Mouse (Mus musculus) C2C12 (cell line): ENCODE measurements around the gene Spag6.

Experiments
- CEBPB ChIP-seq: IDR thresholded peaks from one replicate; pipeline ENCODE4 v1.6.1; 2011; ENCODE audit warnings: low read depth, mild to moderate bottlenecking, control low read depth, moderate library complexity
- CTCF ChIP-seq: IDR thresholded peaks from one replicate; pipeline ENCODE4 v1.5.1; 2011; ENCODE audit not compliant: control insufficient read depth, insufficient read depth, insufficient read length
- FOSL1 ChIP-seq: IDR thresholded peaks from one replicate; pipeline ENCODE4 v1.8.0; 2011; ENCODE audit warnings: mild to moderate bottlenecking, low read length; ENCODE audit not compliant: poor library complexity, insufficient read depth, severe bottlenecking
- MAX ChIP-seq: IDR thresholded peaks from one replicate; pipeline ENCODE4 v1.6.1; 2011; ENCODE audit warnings: mild to moderate bottlenecking, control low read depth
- MYOD1 ChIP-seq: IDR thresholded peaks from one replicate; pipeline ENCODE4 v1.6.1; 2011; ENCODE audit warnings: low read depth; ENCODE audit not compliant: control insufficient read depth, insufficient read length
- USF1 ChIP-seq: IDR thresholded peaks from one replicate; pipeline ENCODE4 v1.6.1; 2011; ENCODE audit warnings: low read depth, mild to moderate bottlenecking, control low read depth, moderate library complexity

DNA sequence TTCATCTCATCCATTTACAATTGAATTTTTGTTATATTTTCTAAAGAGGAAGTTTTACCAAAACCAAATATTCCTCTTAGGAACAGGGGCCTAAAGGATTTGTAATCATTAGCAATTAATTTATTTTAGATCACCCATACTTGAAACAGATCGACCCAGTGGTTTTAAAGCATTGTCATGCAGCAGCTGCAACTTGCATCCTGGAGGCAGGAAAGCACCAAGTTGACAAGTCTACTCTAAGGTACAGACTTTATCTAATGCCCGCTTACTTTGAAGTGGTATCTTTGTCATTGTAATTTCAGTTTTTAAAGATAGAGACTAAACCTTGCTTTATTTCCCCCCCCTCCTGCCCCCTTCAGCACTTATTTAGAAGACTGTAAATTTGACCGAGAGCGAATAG lies 20.1 kb upstream of the Spag6 start:
- TF ChIP-seq CTCF (no peak), MAX (no peak), USF1 (no peak), MYOD1 (no peak), FOSL1 (no peak), CEBPB (no peak)
